Mouse (Mus musculus): ENCODE data around the gene AB124611. TPM values are rescaled to one million over a fixed set of nuclear protein-coding genes. Genes with fewer than 3 reads are reported as not detected.

AB124611 gene
- polyA plus RNA-seq, 2 experiments = 2.3 to 2.9 TPM

DNA sequence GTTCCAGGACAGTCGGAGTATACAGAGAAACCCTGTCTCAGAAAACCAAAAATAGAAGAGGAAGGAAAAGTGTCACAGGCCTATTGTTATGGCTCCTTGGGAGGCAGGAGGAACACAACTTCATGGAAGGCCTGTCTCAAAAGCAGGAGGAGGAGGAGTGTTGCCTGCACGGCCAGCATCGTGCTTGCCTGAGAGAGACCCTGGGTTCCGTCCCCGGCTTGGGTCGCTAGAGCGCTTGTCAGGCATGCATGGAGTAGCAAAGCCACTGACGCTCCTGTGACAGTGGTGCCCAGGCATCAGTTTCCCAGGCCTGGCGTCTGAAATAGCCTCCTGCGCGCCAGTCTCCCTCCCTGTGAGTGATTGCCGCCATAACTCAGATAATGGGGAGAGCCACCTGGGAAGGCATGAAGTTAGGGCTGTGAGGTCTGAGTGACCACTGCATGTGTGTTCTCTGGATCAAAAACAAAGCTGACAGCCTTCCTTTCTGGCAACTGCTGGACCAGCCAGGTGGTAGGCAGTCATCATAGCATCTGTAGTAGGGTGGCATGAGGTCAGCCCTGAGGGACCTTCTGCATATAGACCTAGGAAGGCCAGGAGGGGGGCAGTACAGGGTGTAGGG, 27.6 kb upstream of the AB124611 start:
- TF ChIP-seq POLR2A (IDR thresholded peaks at IDR 0.05; ENCODE audit: borderline replicate concordance, extremely low read depth, insufficient read depth, insufficient read length) = no peak
- H3K36me3 ChIP-seq (ENCODE audit: control insufficient read depth, insufficient read depth, low read length) = peaks cover 38% of the 10 kb centered on the region
- peaks cover 29% of the 10 kb centered on the region for H3K4me1 ChIP-seq (ENCODE audit: control insufficient read depth, insufficient read depth, low read length)
- H3K4me2 ChIP-seq (replicated peaks; ENCODE audit: low read depth, low read length, severe bottlenecking) = no peak overlapping the region
- no peak overlapping the region for H3K4me3 ChIP-seq (replicated peaks; ENCODE audit: low read length)
- ATAC-seq (ENCODE audit: low FRiP score, low read depth) (no peak), DNase-seq (ENCODE audit: low spot score) (no peak)
- H3K27me3 ChIP-seq (ENCODE audit: control insufficient read depth, insufficient read depth, low read length) = no peaks in the 10 kb centered on the region
- H3K9me3 ChIP-seq (ENCODE audit: control insufficient read depth, low read length) = no peaks in the 10 kb centered on the region
- 92% methylated on average over 12 of the region's 12 CpGs for WGBS
- H3K27ac ChIP-seq (replicated peaks; ENCODE audit: low read depth, low read length) = no peak overlapping the region
- H3K9ac ChIP-seq (ENCODE audit: low read depth, low read length, severe bottlenecking) = no peak overlapping the region

DNA sequence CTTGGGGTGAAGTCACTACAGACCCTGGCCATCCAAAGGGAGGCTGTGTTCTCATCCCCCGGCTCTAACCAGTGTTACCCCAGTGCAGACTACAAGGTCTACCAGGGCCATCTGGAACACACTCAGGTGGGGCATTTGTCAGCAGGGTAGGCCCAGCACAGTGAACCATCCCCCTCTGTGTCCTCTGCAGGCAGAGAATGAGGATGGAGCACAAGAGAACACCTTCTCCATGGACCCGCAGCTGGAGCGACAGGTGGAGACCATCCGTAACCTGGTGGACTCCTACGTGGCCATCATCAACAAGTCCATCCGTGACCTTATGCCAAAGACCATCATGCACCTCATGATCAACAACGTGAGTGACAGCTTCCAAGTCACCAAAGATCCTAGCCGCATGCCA, 22.6 kb upstream of the AB124611 start:
- H3K4me1 ChIP-seq (ENCODE audit: control insufficient read depth, insufficient read depth, low read length) = no peaks in the 10 kb centered on the region
- H3K4me2 ChIP-seq (replicated peaks; ENCODE audit: low read depth, low read length, severe bottlenecking) = no peak overlapping the region
- no peaks in the 10 kb centered on the region for H3K9me3 ChIP-seq (ENCODE audit: control insufficient read depth, low read length)
- H3K27ac ChIP-seq (replicated peaks; ENCODE audit: low read depth, low read length) = no peak overlapping the region
- TF ChIP-seq POLR2A (IDR thresholded peaks at IDR 0.05; ENCODE audit: borderline replicate concordance, extremely low read depth, insufficient read depth, insufficient read length) = no peak
- DNase-seq (ENCODE audit: low spot score) (no peak), ATAC-seq (ENCODE audit: low FRiP score, low read depth) (no peak)
- no peaks in the 10 kb centered on the region for H3K27me3 ChIP-seq (ENCODE audit: control insufficient read depth, insufficient read depth, low read length)
- peaks cover 66% of the 10 kb centered on the region for H3K36me3 ChIP-seq (ENCODE audit: control insufficient read depth, insufficient read depth, low read length)
- no peak overlapping the region for H3K9ac ChIP-seq (ENCODE audit: low read depth, low read length, severe bottlenecking)
- 94% methylated on average over 8 of the region's 8 CpGs for WGBS
- H3K4me3 ChIP-seq (replicated peaks; ENCODE audit: low read length) = no peak overlapping the region

GRCm38 (mm10) chr9:21505767-21506166, 20.2 kb upstream of the AB124611 start:
- Histone ChIP-seq H3K4me1 (ENCODE audit: control insufficient read depth, insufficient read depth, low read length) (peaks cover 7% of the 10 kb centered on the region), H3K4me2 (replicated peaks; ENCODE audit: low read depth, low read length, severe bottlenecking) (no peak overlapping the region), H3K27ac (replicated peaks; ENCODE audit: low read depth, low read length) (no peak overlapping the region), H3K27me3 (ENCODE audit: control insufficient read depth, insufficient read depth, low read length) (no peaks in the 10 kb centered on the region), H3K9me3 (ENCODE audit: control insufficient read depth, low read length) (no peaks in the 10 kb centered on the region), H3K9ac (ENCODE audit: low read depth, low read length, severe bottlenecking) (no peak overlapping the region), H3K36me3 (ENCODE audit: control insufficient read depth, insufficient read depth, low read length) (peaks cover 61% of the 10 kb centered on the region), H3K4me3 (replicated peaks; ENCODE audit: low read length) (no peak overlapping the region)
- no peak for DNase-seq (ENCODE audit: low spot score)
- TF ChIP-seq POLR2A (IDR thresholded peaks at IDR 0.05; ENCODE audit: borderline replicate concordance, extremely low read depth, insufficient read depth, insufficient read length) = no peak
- ATAC-seq (ENCODE audit: low FRiP score, low read depth) = no peak

- Histone ChIP-seq H3K27me3 (ENCODE audit: control insufficient read depth, insufficient read depth, low read length) (no peaks in the 10 kb centered on the region), H3K4me1 (ENCODE audit: control insufficient read depth, insufficient read depth, low read length) (peaks cover 7% of the 10 kb centered on the region), H3K4me3 (replicated peaks; ENCODE audit: low read length) (no peak overlapping the region), H3K9me3 (ENCODE audit: control insufficient read depth, low read length) (no peaks in the 10 kb centered on the region), H3K4me2 (replicated peaks; ENCODE audit: low read depth, low read length, severe bottlenecking) (no peak overlapping the region), H3K36me3 (ENCODE audit: control insufficient read depth, insufficient read depth, low read length) (peaks cover 57% of the 10 kb centered on the region), H3K9ac (ENCODE audit: low read depth, low read length, severe bottlenecking) (no peak overlapping the region), H3K27ac (replicated peaks; ENCODE audit: low read depth, low read length) (no peak overlapping the region)
- TF ChIP-seq POLR2A (IDR thresholded peaks at IDR 0.05; ENCODE audit: borderline replicate concordance, extremely low read depth, insufficient read depth, insufficient read length) = no peak
- WGBS = 90% methylated on average over 15 of the region's 15 CpGs
- ATAC-seq (ENCODE audit: low FRiP score, low read depth) = no peak
- no peak for DNase-seq (ENCODE audit: low spot score)
Observed at GRCm38 (mm10) chr9:21507753-21508430, 18.1 kb upstream of the AB124611 start.

DNA sequence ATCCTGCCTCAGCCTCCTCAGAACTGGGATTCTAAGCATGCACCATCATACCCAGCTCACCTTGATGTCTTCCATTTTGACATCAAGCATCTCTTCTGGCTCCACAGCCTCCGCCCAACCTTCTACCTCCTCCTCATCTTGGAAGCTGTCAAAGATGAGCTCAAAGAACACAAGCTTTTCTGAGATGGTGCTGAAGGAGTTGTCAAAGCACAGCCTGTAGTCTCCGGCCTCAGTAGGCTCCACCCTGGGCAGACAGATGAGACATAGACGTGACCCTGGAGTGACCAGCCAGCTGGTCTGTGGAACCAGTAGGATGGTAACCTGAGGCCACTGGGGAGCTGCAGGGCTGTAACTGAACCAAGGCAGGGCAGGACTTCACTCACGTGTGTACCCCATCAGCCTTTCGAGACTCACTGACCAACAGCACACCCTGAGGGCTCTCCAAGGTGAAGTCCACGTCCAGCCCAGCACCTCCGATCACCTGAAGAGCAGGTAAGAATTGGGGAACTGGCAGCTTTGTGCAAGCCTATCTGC, 17.0 kb upstream of the AB124611 start:
- TF ChIP-seq POLR2A (IDR thresholded peaks at IDR 0.05; ENCODE audit: borderline replicate concordance, extremely low read depth, insufficient read depth, insufficient read length) = no peak
- Histone ChIP-seq H3K27ac (replicated peaks; ENCODE audit: low read depth, low read length) (0 out of 2 replicates have a peak overlapping the region, but pooled peaks have one; percentile 87), H3K27me3 (ENCODE audit: control insufficient read depth, insufficient read depth, low read length) (no peaks in the 10 kb centered on the region), H3K4me3 (replicated peaks; ENCODE audit: low read length) (peak overlapping the region; percentile 72), H3K4me1 (ENCODE audit: control insufficient read depth, insufficient read depth, low read length) (peaks cover 7% of the 10 kb centered on the region), H3K4me2 (replicated peaks; ENCODE audit: low read depth, low read length, severe bottlenecking) (peak overlapping the region; percentile 83), H3K9me3 (ENCODE audit: control insufficient read depth, low read length) (no peaks in the 10 kb centered on the region), H3K9ac (ENCODE audit: low read depth, low read length, severe bottlenecking) (peak overlapping the region; percentile 66; the same call in 1 of the 2 replicates), H3K36me3 (ENCODE audit: control insufficient read depth, insufficient read depth, low read length) (peaks cover 50% of the 10 kb centered on the region)
- 75% methylated on average over 7 of the region's 7 CpGs for WGBS
- DNase-seq (ENCODE audit: low spot score) = no peak
- no peak for ATAC-seq (ENCODE audit: low FRiP score, low read depth)

All from limb, embryonic 14.5 days (tissue).